Mouse (Mus musculus): ENCODE measurements around the gene Vars2.

- TF ChIP-seq POLR2A (IDR thresholded peaks at IDR 0.05; ENCODE audit: insufficient read length, low read depth) (no peak), MAX (IDR thresholded peaks at IDR 0.05; ENCODE audit: low read depth) (no peak), USF1 (IDR thresholded peaks at IDR 0.05; ENCODE audit: low read depth) (no peak), SRF (IDR thresholded peaks at IDR 0.05; ENCODE audit: control insufficient read depth, insufficient read length, low read depth) (no peak)
Observed at GRCm38 (mm10) chr17:35665957-35666515, 1.4 kb downstream of the Vars2 start.
